Mouse (Mus musculus) heart, embryonic 12.5 days (tissue): Measurements from ENCODE around the gene Cuedc2. TPM values are rescaled to one million over a fixed set of nuclear protein-coding genes. Genes with fewer than 3 reads are reported as not detected.
A peak's percentile ranks its signal among the peaks of the same experiment; 100 is the strongest.

Source experiments
- ATAC-seq: fragments of 200-750 bp; cut with Nextera tagmentation; 2 replicates; pipeline ENCODE4 v1.8.0; 2017; ENCODE audit warnings: moderate TSS enrichment, moderate library complexity; ENCODE audit not compliant: insufficient number of reproducible peaks, low FRiP score
- H3K27ac ChIP-seq: fragments of 300-500 bp; sonication (generic); 2 replicates; pipeline ENCODE4 v1.5.1; 2016; ENCODE audit warnings: mild to moderate bottlenecking, moderate library complexity; ENCODE audit not compliant: poor library complexity, severe bottlenecking
- H3K27me3 ChIP-seq: fragments of 300-500 bp; sonication (generic); replicated peaks from 2 replicates; pipeline ENCODE4 v1.6.1; 2016; ENCODE audit warnings: mild to moderate bottlenecking, moderate library complexity
- H3K36me3 ChIP-seq: fragments of 300-500 bp; sonication (generic); 2 replicates; pipeline ENCODE4 v1.6.1; 2016; ENCODE audit warnings: mild to moderate bottlenecking, moderate library complexity
- H3K4me1 ChIP-seq: fragments of 300-500 bp; sonication (generic); replicated peaks from 2 replicates; pipeline ENCODE4 v1.6.1; 2016; ENCODE audit warnings: mild to moderate bottlenecking
- H3K4me2 ChIP-seq: fragments of 300-500 bp; sonication (generic); 2 replicates; pipeline ENCODE4 v1.6.1; 2016; ENCODE audit warnings: mild to moderate bottlenecking, moderate library complexity
- H3K4me3 ChIP-seq: fragments of 300-500 bp; sonication (generic); 2 replicates; pipeline ENCODE4 v1.5.1; 2016; ENCODE audit warnings: mild to moderate bottlenecking
- H3K9ac ChIP-seq: fragments of 300-500 bp; sonication (generic); 2 replicates; pipeline ENCODE4 v1.6.1; 2016; ENCODE audit warnings: mild to moderate bottlenecking, moderate library complexity
- H3K9me3 ChIP-seq: fragments of 300-500 bp; sonication (generic); replicated peaks from 2 replicates; pipeline ENCODE4 v1.6.1; 2016; ENCODE audit warnings: mild to moderate bottlenecking, moderate library complexity
- WGBS: fragments of 180-500 bp; shearing (Covaris S2); methylation state at CpG from one replicate; pipeline ENCODE4 v1.1.7; 2016; 5-methylcytosine and 5-hydroxymethylcytosine counted together
- polyA plus RNA-seq: library from polyadenylated mRNA; unstranded; fragments of >200 nt; fragmentation: Nextera tagmentation; extraction: Ambion mirVana; gene quantifications from 2 replicates; pipeline ENCODE4 v1.2.1, GENCODE M21; 2016

The Cuedc2 gene
- polyA plus RNA-seq, 1 experiment from 2014 or later = 116 TPM

DNA sequence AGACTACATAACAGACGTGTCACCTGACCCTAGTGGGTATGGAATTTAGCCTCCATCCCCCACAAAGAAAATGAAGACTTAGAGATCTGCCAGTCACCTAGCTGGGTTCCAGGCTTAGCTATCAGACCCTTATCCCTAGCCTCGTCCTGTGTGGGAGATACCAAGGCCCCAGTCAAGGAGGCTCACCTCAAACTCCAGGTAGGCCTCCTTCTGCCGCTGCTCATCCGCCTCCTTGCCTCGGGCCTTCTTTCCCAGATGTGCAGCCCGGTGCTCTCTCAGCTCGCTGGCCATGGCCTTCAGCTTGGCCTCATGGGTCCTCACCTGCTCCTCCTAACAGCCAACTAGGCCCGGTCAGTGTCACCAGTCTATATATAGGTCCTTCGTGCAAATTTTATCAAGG, 25.4 kb downstream of the Cuedc2 start:
- ATAC-seq = no peak
- H3K27me3 ChIP-seq = peaks cover 90% of the 10 kb centered on the region
- H3K27ac ChIP-seq = no peak overlapping the region
- H3K36me3 ChIP-seq = peaks cover 36% of the 10 kb centered on the region
- H3K4me2 ChIP-seq = no peak overlapping the region
- 76% methylated on average over 9 of the region's 9 CpGs for WGBS
- peaks cover 50% of the 10 kb centered on the region for H3K4me1 ChIP-seq
- no peak overlapping the region for H3K9ac ChIP-seq
- H3K9me3 ChIP-seq = no peaks in the 10 kb centered on the region
- no peak overlapping the region for H3K4me3 ChIP-seq

DNA sequence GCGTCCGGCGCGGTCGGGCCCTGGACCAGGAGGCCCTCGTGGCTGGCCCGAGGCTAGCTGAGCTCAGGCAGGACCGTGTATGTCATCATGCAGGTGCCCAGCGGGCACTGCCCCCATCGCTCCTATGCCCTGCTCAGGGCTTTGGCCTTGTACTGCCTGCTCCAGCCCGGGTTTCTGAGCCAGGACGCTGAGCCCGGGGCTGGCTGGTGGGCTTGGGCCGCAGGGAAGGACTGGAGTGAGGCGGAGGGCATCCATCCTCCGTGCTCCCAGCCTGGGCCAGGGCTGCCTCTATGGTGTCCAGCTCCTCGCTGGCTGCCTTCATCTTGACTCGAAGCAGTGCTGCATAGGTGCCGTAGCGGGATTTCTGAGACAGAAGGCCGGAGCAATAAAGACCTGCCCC, 25.9 kb downstream of the Cuedc2 start:
- 89% methylated on average over 21 of the region's 21 CpGs for WGBS
- Histone ChIP-seq H3K4me1 (peaks cover 44% of the 10 kb centered on the region), H3K36me3 (peaks cover 41% of the 10 kb centered on the region), H3K27ac (no peak overlapping the region), H3K9me3 (no peaks in the 10 kb centered on the region), H3K27me3 (peaks cover 90% of the 10 kb centered on the region), H3K4me3 (no peak overlapping the region), H3K4me2 (no peak overlapping the region), H3K9ac (no peak overlapping the region)
- ATAC-seq = no peak

DNA sequence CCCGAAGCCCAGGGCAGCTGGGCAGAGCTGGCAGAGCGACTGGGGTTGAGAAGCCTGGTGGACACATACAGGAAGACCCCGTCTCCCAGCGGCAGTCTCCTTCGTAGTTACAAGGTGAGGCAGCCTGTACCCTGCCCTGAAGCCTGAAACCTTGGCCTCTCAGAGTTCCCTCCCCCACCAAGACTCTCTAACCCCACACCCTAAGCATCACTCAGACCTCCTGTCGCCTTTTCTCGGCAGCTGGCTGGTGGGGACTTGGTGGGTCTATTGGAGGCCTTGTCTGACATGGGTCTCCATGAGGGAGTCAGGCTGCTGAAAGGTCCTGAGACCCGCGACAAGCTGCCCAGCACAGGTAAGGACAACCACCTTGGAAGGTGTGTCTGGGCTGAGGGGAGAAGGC, 27.2 kb downstream of the Cuedc2 start:
- Histone ChIP-seq H3K4me3 (no peak overlapping the region), H3K9ac (no peak overlapping the region), H3K27ac (no peak overlapping the region), H3K9me3 (no peaks in the 10 kb centered on the region), H3K4me2 (no peak overlapping the region), H3K4me1 (peaks cover 35% of the 10 kb centered on the region), H3K36me3 (peaks cover 44% of the 10 kb centered on the region), H3K27me3 (peaks cover 87% of the 10 kb centered on the region)
- WGBS = 90% methylated on average over 9 of the region's 9 CpGs
- no peak for ATAC-seq

DNA sequence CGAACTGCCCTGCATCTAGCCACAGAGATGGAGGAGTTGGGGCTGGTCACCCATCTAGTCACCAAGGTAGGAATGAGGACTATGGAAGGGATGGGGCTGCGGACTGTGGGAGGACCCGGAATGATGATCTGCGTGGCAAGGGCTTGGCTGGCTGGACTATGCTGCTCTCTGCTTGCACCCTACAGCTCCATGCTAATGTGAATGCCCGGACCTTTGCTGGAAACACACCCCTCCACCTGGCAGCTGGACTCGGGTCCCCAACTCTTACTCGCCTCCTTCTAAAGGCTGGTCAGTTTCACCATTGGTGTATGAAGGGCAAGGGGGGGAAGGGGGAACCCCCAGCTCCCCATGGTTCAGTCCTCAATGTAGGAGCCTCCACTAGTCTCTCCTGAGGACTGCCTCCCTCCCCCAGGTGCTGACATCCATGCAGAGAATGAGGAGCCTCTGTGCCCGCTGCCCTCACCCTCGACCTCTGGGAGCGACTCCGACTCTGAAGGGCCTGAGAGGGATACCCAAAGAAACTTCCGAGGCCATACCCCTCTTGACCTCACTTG, 28.1 kb downstream of the Cuedc2 start:
- Histone ChIP-seq H3K4me1 (peaks cover 30% of the 10 kb centered on the region), H3K9me3 (no peaks in the 10 kb centered on the region), H3K9ac (no peak overlapping the region), H3K27me3 (peaks cover 77% of the 10 kb centered on the region), H3K4me2 (no peak overlapping the region), H3K4me3 (no peak overlapping the region), H3K27ac (no peak overlapping the region), H3K36me3 (peaks cover 44% of the 10 kb centered on the region)
- 83% methylated on average over 12 of the region's 12 CpGs for WGBS
- no peak for ATAC-seq

GRCm38 (mm10) chr19:46309651-46310305, 28.7 kb downstream of the Cuedc2 start:
- Histone ChIP-seq H3K4me2 (no peak overlapping the region), H3K9me3 (no peaks in the 10 kb centered on the region), H3K4me3 (no peak overlapping the region), H3K9ac (no peak overlapping the region), H3K27ac (no peak overlapping the region), H3K36me3 (peaks cover 44% of the 10 kb centered on the region), H3K4me1 (peaks cover 27% of the 10 kb centered on the region), H3K27me3 (peaks cover 71% of the 10 kb centered on the region)
- WGBS = 74% methylated on average over 21 of the region's 21 CpGs
- no peak for ATAC-seq

GRCm38 (mm10) chr19:46308706-46309435, 29.6 kb downstream of the Cuedc2 start:
- Histone ChIP-seq H3K4me1 (peaks cover 22% of the 10 kb centered on the region), H3K27me3 (peaks cover 62% of the 10 kb centered on the region), H3K36me3 (peaks cover 44% of the 10 kb centered on the region), H3K4me2 (peak overlapping the region; percentile 74), H3K27ac (no peak overlapping the region), H3K4me3 (peak overlapping the region; percentile 40), H3K9me3 (no peaks in the 10 kb centered on the region), H3K9ac (peak overlapping the region; percentile 68)
- ATAC-seq = no peak
- WGBS = 2% methylated on average over 47 of the region's 47 CpGs

GRCm38 (mm10) chr19:46308303-46308702, 30.2 kb downstream of the Cuedc2 start:
- H3K27me3 ChIP-seq = peaks cover 56% of the 10 kb centered on the region
- H3K4me3 ChIP-seq = peak overlapping the region; percentile 40; the same call in 1 of the 2 replicates

GRCm38 (mm10) chr19:46307781-46308180, 30.7 kb downstream of the Cuedc2 start:
- H3K4me1 ChIP-seq = peaks cover 25% of the 10 kb centered on the region
- H3K4me3 ChIP-seq = no peak overlapping the region
- H3K27me3 ChIP-seq = peaks cover 51% of the 10 kb centered on the region
- H3K27ac ChIP-seq = no peak overlapping the region
- no peaks in the 10 kb centered on the region for H3K9me3 ChIP-seq
- no peak overlapping the region for H3K4me2 ChIP-seq
- H3K9ac ChIP-seq = no peak overlapping the region
- 72% methylated on average over 16 of the region's 16 CpGs for WGBS
- H3K36me3 ChIP-seq = peaks cover 43% of the 10 kb centered on the region
- ATAC-seq = no peak

More at GRCm38 (mm10) chr19:46308303-46308702, 30.2 kb downstream of the Cuedc2 start:
- 65% methylated on average over 16 of the region's 16 CpGs for WGBS
- Histone ChIP-seq H3K4me1 (peaks cover 25% of the 10 kb centered on the region), H3K36me3 (peaks cover 44% of the 10 kb centered on the region), H3K4me2 (peak overlapping the region; percentile 74), H3K27ac (no peak overlapping the region), H3K9ac (peak overlapping the region; percentile 68; the same call in 1 of the 2 replicates), H3K9me3 (no peaks in the 10 kb centered on the region)
- no peak for ATAC-seq

- Histone ChIP-seq H3K9ac (no peak overlapping the region), H3K27ac (no peak overlapping the region), H3K4me2 (no peak overlapping the region), H3K36me3 (peaks cover 34% of the 10 kb centered on the region), H3K9me3 (no peaks in the 10 kb centered on the region), H3K27me3 (peaks cover 44% of the 10 kb centered on the region), H3K4me3 (no peak overlapping the region), H3K4me1 (peaks cover 25% of the 10 kb centered on the region)
- 88% methylated on average over 9 of the region's 9 CpGs for WGBS
- no peak for ATAC-seq
Observed at GRCm38 (mm10) chr19:46306751-46307289, 31.7 kb downstream of the Cuedc2 start.

GRCm38 (mm10) chr19:46306268-46306610, 32.3 kb downstream of the Cuedc2 start:
- Histone ChIP-seq H3K9me3 (no peaks in the 10 kb centered on the region), H3K27me3 (peaks cover 38% of the 10 kb centered on the region), H3K4me3 (peak overlapping the region; percentile 81), H3K4me1 (peaks cover 25% of the 10 kb centered on the region), H3K4me2 (peak overlapping the region; percentile 99), H3K27ac (no peak overlapping the region), H3K36me3 (peaks cover 28% of the 10 kb centered on the region), H3K9ac (peak overlapping the region; percentile 82)
- no peak for ATAC-seq
- 57% methylated on average over 5 of the region's 5 CpGs for WGBS
